Mouse (Mus musculus) ES-E14 (cell line): ENCODE results near the gene Adgrf3.

Experiments used
- CHD2 ChIP-seq: IDR thresholded peaks from 2 replicates; pipeline ENCODE4 v1.6.1; 2014; ENCODE audit warnings: mild to moderate bottlenecking, low read depth, low read length, inconsistent platforms
- HCFC1 ChIP-seq: IDR thresholded peaks from 2 replicates; pipeline ENCODE4 v1.6.1; 2012; ENCODE audit warnings: low read length, inconsistent platforms, borderline replicate concordance; ENCODE audit not compliant: insufficient read depth
- MAFK ChIP-seq: IDR thresholded peaks from 2 replicates; pipeline ENCODE4 v1.6.1; 2014; ENCODE audit warnings: mild to moderate bottlenecking, low read depth, low read length, inconsistent platforms; ENCODE audit not compliant: insufficient read depth
- ZC3H11A ChIP-seq: IDR thresholded peaks from 2 replicates; pipeline ENCODE4 v1.6.1; 2012; ENCODE audit warnings: low read depth, mild to moderate bottlenecking, inconsistent platforms, low read length, borderline replicate concordance
- ZNF384 ChIP-seq: IDR thresholded peaks from 2 replicates; pipeline ENCODE4 v1.6.1; 2012; ENCODE audit warnings: low read depth, low read length, inconsistent platforms

GRCm38 (mm10) chr5:30230901-30231300 lies 25.4 kb upstream of the Adgrf3 start:
- no peak for TF ChIP-seq CHD2
- no peak for TF ChIP-seq HCFC1
- TF ChIP-seq ZNF384 = no peak
- no peak for TF ChIP-seq ZC3H11A
- TF ChIP-seq MAFK = no peak
